Mouse (Mus musculus) bone marrow, adult 2 months (tissue): ENCODE measurements at regions not wholly inside any gene's neighbourhood (a gene's known extent, or its start where the extent isn't known, plus 50 kb on each side); places are given as distances from the start of the nearest gene placed in this dataset.

Experiments used
- CTCF ChIP-seq: fragments of 200-500 bp; IDR thresholded peaks from 2 replicates; pipeline ENCODE4 v1.5.1; 2011; ENCODE audit warnings: low read length, control low read depth; ENCODE audit not compliant: control insufficient read depth, insufficient read depth
- POLR2A ChIP-seq: fragments of 200-500 bp; IDR thresholded peaks from 2 replicates; pipeline ENCODE4 v1.6.1; 2011; ENCODE audit warnings: low read depth, mild to moderate bottlenecking, control low read depth, low read length, borderline replicate concordance; ENCODE audit not compliant: control insufficient read depth

DNA sequence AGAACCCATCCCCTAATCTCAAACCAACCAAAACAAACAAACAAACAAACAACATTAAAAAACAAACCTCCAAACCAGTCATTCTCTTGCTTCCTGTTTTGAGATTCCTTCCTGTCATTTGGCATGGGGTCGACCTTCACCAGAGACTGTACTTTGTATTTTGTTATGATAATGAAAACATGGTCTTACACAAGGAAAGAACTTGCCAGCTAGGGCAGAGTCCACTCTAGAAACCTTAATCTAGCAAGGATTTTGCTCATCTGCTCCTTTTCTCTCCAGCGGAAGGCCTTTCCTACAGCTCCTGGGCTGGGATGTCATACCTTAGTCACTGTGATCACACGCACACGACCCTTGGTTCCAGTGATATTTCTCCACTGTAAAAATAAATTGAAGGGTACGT, 75.0 kb upstream of the Vash1 start:
- TF ChIP-seq POLR2A (no peak), CTCF (no peak)
